Mouse (Mus musculus) embryo, embryonic 10 days (tissue): ENCODE measurements around the gene Gm29427.
"Not testable (repeated sequence)": the region's sequence is repeated elsewhere in the genome, so short reads cannot be mapped to it uniquely, and the experiment has no call there.

ENCODE experiments used
- DNase-seq: peaks from one replicate; pipeline ENCODE4 v3.0.0-alpha.2; 2015; ENCODE audit warnings: low spot score

The Gm29427 gene

GRCm38 (mm10) chr1:130731741-130732337 is 16.2 kb upstream of the Gm29427 start, which contains the start of gene AA986860:
AA986860 (plus strand) TSS chr1:130731976.
- DNase-seq, result peak; percentile 67

DNA sequence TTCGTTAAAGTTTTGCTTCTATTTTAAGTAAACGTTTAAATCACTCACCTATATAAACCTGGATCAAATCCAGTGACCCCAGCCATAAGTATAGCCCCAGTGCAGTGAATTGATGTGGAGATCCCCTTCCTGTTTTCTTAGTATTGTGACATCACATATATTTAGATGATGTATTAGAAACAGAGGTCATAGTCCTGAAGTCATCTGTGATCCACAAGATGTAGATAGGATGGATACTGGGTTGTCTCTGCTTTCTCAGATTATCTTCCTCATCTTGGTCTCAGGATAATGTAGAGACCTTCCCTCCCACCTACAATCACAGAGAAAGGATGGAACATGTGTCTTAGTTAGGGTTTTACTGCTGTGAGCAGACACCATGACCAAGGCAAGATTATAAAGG is 13.6 kb upstream of the Gm29427 start, which contains the start of gene Pfkfb2:
Pfkfb2 (minus strand) TSS at position 101 of the 400 bp plus-strand sequence.
- no peak for DNase-seq

GRCm38 (mm10) chr1:130728708-130729107 is 13.1 kb upstream of the Gm29427 start:
- no peak for DNase-seq

DNA sequence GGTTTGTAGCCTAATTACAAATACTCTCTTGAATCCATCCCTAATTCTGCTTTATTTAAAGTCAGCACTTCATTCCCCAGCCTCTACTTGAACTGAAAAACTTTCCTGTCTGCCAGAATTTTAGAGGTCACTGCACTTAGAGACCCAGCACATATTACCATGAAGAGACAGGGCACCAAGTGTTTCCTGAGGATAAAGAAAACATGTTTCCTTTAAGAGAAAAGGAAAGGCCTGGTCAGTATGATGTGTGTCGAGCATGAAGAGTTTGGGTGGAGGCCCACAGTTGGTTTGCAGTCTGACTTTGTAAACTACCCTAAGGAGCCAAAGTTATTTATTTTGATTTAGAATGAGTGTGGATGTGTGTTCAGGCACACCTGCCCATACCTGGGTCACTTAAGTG is 12.5 kb upstream of the Gm29427 start:
- DNase-seq, result no peak

- no peak for DNase-seq
These were observed 10.8 kb upstream of the Gm29427 start for GRCm38 (mm10) chr1:130726396-130726795.

DNA sequence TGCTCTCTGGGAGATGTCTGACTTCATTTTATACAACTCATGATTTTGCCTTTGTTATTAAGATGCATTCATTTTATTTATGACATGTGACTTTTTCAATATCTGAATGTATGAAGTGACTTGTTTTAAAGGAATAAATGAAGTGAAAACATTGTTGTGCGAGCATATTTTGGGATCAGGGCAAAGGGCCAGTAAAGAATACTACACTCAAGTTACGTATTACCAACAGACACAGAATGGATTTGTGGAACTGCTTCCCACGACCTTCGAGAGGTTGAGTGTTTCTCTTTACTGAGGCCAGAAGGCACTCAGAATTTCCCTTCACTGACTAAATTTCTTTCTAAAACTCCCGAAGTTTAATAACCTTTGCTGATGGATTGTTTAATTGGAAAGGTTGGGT is 8.6 kb upstream of the Gm29427 start:
- DNase-seq, result no peak

DNA sequence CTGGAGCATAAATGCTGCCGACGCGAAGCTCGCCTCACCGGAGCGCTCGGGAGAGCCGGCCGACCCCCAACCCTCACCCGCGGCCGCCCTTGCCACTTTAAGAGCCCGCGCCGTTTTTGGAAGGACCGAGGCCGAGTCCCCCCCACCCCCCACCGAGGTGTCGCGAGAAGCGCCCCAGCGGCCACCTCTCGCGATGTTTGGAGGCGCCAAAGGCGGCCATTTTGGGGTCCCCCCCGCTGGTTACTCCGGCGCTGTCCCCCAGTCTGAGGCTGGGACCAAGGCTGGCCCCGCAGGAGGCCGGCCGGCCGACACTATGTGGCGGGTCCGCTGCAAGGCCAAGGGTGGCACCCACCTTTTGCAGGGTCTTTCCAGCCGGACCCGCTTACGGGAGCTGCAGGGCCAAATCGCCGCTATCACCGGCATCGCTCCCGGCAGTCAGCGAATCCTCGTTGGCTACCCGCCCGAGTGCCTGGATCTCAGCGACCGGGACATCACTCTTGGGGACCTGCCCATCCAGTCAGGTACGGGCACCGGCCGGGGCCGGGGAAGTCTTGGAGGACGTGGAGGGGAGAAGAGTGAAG is 1.8 kb upstream of the Gm29427 start, which contains the start of gene Yod1:
Yod1 (plus strand) TSS at position 37 of the 581 bp plus-strand sequence.
- DNase-seq, result peak; percentile 82

- DNase-seq, result peak; percentile 57
These were observed 1.1 kb upstream of the Gm29427 start for GRCm38 (mm10) chr1:130716513-130717290.

- no peak for DNase-seq
These were observed 566 bp upstream of the Gm29427 start for GRCm38 (mm10) chr1:130716218-130716512.

- DNase-seq, result no peak
These were observed 1.6 kb downstream of the Gm29427 start for GRCm38 (mm10) chr1:130714046-130714445.

DNA sequence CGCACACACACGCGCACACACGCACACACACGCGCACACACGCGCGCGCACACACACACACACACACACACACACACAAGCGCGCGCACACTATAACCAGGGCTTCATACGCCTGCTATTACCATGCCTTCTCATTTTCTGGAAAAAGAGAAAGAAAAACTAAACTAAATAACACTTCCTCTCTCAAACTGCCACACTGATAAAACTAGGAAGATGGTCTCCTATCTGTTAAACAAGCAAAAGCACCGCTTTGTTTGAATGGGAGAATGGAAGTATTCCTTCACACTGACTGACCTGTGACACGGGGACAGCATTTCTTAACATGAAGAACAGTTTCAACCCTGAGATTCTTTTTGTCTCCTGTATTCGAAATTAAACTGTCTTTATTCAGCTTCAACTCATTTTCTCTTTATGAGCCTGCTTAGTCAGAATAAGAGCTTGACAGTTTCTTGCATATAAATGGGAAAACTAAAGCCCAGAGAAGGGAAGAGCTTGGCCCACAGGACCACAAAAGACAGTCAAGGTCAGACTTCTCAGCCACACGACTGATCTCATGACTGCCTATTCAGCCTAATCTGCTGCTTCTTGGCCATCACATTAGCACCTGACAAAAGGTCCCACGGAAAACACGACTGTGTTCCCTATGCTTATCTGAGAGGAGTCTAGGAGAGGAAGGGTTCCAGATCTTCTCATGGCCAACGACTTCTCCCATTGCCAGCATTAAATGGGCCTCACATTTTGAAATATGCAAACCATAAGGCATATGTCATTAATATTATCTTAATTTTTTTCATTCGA is 5.1 kb downstream of the Gm29427 start:
- no peak for DNase-seq

- no peak for DNase-seq
These were observed 12.0 kb downstream of the Gm29427 start for GRCm38 (mm10) chr1:130703613-130704012.

DNA sequence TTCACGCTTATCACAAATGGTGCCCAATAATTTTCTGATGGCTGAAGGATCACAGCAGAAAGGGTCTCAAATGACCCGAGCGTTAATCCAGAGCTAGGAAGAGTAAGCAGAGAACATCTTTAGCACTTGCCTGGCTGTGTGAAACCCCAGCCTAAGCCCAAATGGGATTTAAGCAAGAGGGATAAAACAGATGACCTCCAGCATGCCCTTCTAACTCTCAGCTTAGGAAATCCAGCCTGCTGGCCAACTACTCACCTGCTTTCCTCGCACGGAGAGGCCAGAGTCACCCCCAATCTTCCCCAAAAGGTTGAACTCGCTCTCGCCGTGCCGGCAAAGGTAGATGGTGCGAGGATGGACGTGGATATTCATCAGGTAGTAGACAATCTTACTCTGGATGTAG is 13.6 kb downstream of the Gm29427 start:
- DNase-seq, result no peak

DNA sequence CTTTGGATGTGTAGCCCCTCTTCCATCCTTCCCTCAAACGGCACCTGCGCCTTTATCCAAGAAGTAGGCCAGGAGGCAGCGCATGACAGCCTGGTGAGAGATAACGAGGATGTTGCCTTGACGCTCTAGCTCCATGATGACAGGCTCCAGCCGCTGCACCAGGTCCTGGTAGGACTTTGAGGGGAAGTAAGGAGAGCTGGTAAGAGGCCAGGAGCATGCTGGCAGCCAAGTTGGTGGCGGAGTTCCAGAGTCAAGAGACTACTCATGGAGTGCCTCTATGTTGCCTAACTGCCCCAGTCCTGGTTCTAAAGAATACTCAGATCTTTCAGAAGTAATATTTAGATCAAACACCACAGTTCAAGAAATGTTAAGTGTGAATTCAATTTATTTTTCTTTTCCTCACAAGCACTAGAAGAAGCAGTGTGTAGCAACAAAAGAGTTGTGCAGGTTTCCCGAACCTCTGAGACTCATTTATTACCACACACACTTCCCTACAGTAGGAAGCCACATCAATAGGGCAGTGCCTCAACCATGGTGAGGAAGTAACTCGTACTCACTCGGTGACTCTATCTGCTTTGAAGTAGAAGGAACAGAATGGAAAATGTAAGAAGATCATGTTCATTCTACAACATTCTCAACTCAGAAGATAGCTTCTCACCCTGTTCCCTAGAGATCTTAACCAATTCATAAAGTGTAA is 15.5 kb downstream of the Gm29427 start:
- DNase-seq, result no peak

DNA sequence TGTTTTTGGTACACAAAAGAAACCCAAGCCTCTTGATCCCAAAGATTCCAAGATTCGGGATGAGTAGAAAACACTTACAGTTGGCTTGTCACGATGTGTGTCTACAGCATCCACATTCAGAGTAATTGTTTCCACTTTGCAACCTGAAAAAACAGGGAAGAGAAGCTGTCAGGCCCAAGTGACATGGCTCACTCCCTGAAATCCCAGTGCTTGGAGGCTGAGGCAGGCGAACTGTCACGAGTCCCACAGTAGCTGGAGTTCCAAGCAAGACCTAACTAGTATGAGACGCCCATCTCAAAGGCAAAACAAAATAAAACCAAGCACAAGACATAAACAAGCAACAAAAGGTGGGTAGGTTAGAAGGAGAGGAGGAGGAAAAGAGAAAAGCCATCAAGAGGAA is 17.0 kb downstream of the Gm29427 start:
- no peak for DNase-seq

GRCm38 (mm10) chr1:130683905-130684304 is 31.7 kb downstream of the Gm29427 start:
- DNase-seq, result no peak

DNA sequence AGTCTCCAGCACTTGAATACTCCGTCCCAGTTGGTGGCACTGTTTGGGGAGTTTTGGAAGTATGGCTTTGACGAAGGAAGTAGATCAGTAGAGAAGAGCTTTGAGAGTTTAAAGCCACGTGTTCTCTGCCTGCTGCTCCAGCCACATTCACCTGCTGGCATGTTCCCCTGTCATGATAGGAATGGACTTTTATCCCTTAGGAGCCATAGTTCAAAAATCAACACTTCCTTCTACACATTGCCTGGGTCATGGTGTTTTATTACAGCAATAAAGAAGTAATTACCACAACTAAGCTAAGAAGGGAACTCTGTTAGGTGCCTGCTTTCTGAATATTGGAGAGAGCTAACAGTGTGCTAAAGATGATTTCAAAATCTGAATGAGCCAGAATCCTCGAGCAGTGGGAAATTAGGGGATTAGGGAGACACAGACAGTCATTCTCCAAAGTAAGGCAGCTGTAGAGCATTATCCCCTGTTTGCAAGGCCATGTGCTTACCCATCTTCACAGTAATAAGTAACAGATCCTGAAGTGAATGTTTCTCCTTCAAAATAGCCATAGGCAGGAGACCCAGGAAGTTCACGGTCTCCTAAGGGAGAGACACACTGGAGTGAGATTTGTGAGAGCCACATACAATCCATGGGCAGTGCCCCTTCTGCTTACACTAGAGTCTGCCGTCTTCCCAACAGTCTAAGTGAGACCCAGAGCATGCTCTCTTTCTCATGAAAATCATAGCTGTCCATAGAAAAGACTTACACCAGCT is 33.8 kb downstream of the Gm29427 start:
- DNase-seq, result no peak

DNA sequence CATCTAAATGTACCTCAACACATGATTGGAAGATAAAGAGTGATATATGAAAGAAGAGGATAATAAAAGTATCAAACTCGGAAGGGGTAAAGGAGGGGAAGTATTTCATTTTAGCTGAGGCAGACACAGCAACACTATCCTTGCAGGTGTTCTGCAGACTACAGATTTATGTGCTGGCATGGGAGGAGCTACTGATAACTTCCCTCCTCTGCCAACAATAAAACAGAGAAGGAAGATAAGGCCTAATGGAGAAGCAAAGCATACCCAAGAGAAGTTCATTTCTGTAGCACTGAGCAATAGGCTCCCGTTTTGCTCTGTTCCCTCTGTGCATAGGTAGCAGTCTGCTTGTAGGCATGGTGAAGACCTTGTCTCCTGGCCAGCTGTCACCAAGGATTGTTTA is 34.5 kb downstream of the Gm29427 start:
- DNase-seq, result no peak

- no peak for DNase-seq
These were observed 37.0 kb downstream of the Gm29427 start for GRCm38 (mm10) chr1:130678551-130678950.

- DNase-seq, result not testable (repeated sequence)
These were observed 52.0 kb downstream of the Gm29427 start for GRCm38 (mm10) chr1:130663576-130663975.

DNA sequence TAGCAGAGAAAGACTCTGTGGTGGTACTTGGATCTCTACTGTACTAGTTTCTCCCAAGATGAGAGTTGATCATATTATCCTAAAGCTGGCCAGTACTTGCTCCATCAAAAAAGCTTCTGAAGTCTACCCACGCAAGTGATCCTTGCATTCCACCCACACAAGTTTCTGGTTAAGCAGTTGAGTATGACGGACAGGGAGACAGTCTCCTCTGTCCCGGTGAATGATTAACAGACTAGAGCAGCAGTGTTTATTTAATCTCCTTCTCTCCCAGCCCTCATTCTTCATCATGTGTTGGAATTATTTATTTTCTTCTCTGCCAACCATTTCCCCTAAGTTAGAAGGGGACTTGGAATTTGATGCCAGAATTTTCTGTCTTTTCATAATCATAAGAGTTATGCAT is 54.1 kb downstream of the Gm29427 start, which contains the start of gene C4bp:
C4bp (minus strand) TSS at position 179 of the 400 bp plus-strand sequence.
- DNase-seq, result no peak
